Mouse (Mus musculus) ES-E14 (cell line): ENCODE measurements around the gene Ccnb2. TPM values are rescaled to one million over a fixed set of nuclear protein-coding genes. Genes with fewer than 3 reads are reported as not detected.
A peak's percentile ranks its signal among the peaks of the same experiment; 100 is the strongest.

Experiments
- DNase-seq: peaks from one replicate; pipeline ENCODE4 v3.0.0-alpha.2; 2013; ENCODE audit warnings: low read depth, low spot score
- H3K27ac ChIP-seq: 2 replicates; pipeline ENCODE4 v1.5.1; 2012; ENCODE audit warnings: low read depth, mild to moderate bottlenecking, low read length, moderate library complexity, mixed read lengths; ENCODE audit not compliant: poor library complexity, insufficient read depth, severe bottlenecking
- H3K36me3 ChIP-seq: 2 replicates; pipeline ENCODE4 v1.6.1; 2012; ENCODE audit warnings: mild to moderate bottlenecking, low read length, moderate library complexity, mixed read lengths; ENCODE audit not compliant: control insufficient read depth, poor library complexity, insufficient read depth, severe bottlenecking
- H3K4me1 ChIP-seq, 2 experiments: fragments of 150-350 bp in 1 of 2; sonication (generic) in 1 of 2; 2 replicates each; pipeline ENCODE4 v1.6.1; 2012; ENCODE audit warnings: low read length in 2 of 2, mild to moderate bottlenecking in 1 of 2, mixed read lengths in 1 of 2; ENCODE audit not compliant: control insufficient read depth in 2 of 2, insufficient read depth in 2 of 2, poor library complexity in 1 of 2
- H3K4me3 ChIP-seq, 2 experiments: fragments of 150-350 bp in 1 of 2; sonication (generic) in 1 of 2; 2 replicates each; pipeline ENCODE4 v1.5.1; 2012; ENCODE audit warnings: low read length in 2 of 2, low read depth in 1 of 2, mild to moderate bottlenecking in 1 of 2, mixed read lengths in 1 of 2; ENCODE audit not compliant: insufficient read depth in 1 of 2, poor library complexity in 1 of 2, severe bottlenecking in 1 of 2
- H3K9ac ChIP-seq: 2 replicates; pipeline ENCODE4 v1.6.1; 2012; ENCODE audit warnings: low read depth, mild to moderate bottlenecking, low read length, mixed read lengths; ENCODE audit not compliant: poor library complexity, insufficient read depth, severe bottlenecking
- H3K9me3 ChIP-seq: fragments of 150-350 bp; sonication (generic); 2 replicates; pipeline ENCODE4 v1.6.1; 2012; ENCODE audit warnings: low read depth, mild to moderate bottlenecking, low read length; ENCODE audit not compliant: control insufficient read depth, insufficient read depth
- CHD2 ChIP-seq: IDR thresholded peaks from 2 replicates; pipeline ENCODE4 v1.6.1; 2014; ENCODE audit warnings: mild to moderate bottlenecking, low read depth, low read length, inconsistent platforms
- HCFC1 ChIP-seq: IDR thresholded peaks from 2 replicates; pipeline ENCODE4 v1.6.1; 2012; ENCODE audit warnings: low read length, inconsistent platforms, borderline replicate concordance; ENCODE audit not compliant: insufficient read depth
- MAFK ChIP-seq: IDR thresholded peaks from 2 replicates; pipeline ENCODE4 v1.6.1; 2014; ENCODE audit warnings: mild to moderate bottlenecking, low read depth, low read length, inconsistent platforms; ENCODE audit not compliant: insufficient read depth
- ZC3H11A ChIP-seq: IDR thresholded peaks from 2 replicates; pipeline ENCODE4 v1.6.1; 2012; ENCODE audit warnings: low read depth, mild to moderate bottlenecking, inconsistent platforms, low read length, borderline replicate concordance
- ZNF384 ChIP-seq: IDR thresholded peaks from 2 replicates; pipeline ENCODE4 v1.6.1; 2012; ENCODE audit warnings: low read depth, low read length, inconsistent platforms
- in situ Hi-C, 2 experiments: fragments of 600-800 bp; cut with MboI; formaldehyde crosslinking; loops; one replicate each; pipeline ENCODE4 v1.15.1; 2025; ENCODE audit warnings: low sequenced_read_pairs in 2 of 2, inconsistent platforms in 1 of 2; ENCODE audit not compliant: unreplicated experiment in 2 of 2
- total RNA-seq: library from RNA; depleted of rRNA; stranded (reverse); fragments of 300-350 nt; gene quantifications from 2 replicates; pipeline ENCODE4 v1.2.3, GENCODE M21; 2012

Ccnb2 gene
- total RNA-seq, 1 experiment, result 95.0 TPM

DNA sequence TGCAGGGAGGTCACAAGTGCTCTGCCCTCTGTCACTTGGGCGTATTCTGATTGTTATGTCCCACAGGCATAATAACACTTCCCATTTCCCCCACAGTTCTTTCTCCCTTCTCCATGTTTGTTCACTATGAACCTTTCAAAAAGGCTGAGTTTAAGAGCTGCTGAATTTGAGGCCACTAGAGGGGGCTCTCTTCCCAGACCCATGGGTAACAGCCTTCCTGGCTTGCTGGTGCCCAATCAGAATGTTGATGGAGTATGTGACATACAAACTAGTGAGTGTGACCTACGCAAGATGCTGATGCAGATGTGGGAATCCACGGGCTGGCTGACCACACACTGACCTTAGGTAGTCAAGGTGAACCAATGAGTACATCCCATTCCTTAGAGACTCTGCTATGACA, 12.6 kb downstream of the Ccnb2 start:
- peaks cover 48% of the 10 kb centered on the region for H3K36me3 ChIP-seq

DNA sequence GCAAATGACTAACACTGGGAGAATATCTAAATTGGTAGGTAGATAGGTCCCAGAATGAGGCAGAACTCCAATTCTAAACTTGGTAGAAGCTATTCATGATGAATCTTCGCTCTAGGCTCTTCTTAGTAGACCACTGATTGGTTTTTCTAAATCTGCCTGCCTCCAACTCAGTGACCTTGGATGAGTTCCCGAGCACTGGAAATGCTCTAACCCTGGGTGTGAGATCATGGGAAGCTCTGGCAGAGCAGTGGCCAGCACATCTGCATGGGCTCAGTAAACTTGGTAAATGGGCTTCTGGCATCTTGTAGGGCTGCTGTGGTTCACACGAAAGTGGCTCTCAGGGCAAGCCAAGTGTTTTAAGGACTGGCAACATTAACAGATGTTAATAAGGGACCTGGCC, 14.8 kb downstream of the Ccnb2 start:
- H3K27ac ChIP-seq, result no peak overlapping the region
- TF ChIP-seq MAFK (no peak), ZNF384 (no peak), ZC3H11A (no peak), HCFC1 (no peak), CHD2 (no peak)
- H3K9ac ChIP-seq, result no peak overlapping the region
- H3K4me1 ChIP-seq, result no peaks in the 10 kb centered on the region
- DNase-seq, result no peak
- peaks cover 31% of the 10 kb centered on the region for H3K36me3 ChIP-seq
- H3K4me3 ChIP-seq, result no peak overlapping the region
- in situ Hi-C loops, result no loop called here
- H3K9me3 ChIP-seq, result no peaks in the 10 kb centered on the region

More for the DNA sequence above, 12.6 kb downstream of the Ccnb2 start:
- H3K4me1 ChIP-seq, result no peaks in the 10 kb centered on the region
- peak; percentile 39 for DNase-seq
- no peak overlapping the region for H3K4me3 ChIP-seq
- no peaks in the 10 kb centered on the region for H3K9me3 ChIP-seq
- in situ Hi-C loops, result no loop called here
- H3K9ac ChIP-seq, result no peak overlapping the region
- TF ChIP-seq MAFK (no peak), ZC3H11A (peak; percentile 5; the same call in 1 of the 2 replicates)
- H3K27ac ChIP-seq, result no peak overlapping the region

DNA sequence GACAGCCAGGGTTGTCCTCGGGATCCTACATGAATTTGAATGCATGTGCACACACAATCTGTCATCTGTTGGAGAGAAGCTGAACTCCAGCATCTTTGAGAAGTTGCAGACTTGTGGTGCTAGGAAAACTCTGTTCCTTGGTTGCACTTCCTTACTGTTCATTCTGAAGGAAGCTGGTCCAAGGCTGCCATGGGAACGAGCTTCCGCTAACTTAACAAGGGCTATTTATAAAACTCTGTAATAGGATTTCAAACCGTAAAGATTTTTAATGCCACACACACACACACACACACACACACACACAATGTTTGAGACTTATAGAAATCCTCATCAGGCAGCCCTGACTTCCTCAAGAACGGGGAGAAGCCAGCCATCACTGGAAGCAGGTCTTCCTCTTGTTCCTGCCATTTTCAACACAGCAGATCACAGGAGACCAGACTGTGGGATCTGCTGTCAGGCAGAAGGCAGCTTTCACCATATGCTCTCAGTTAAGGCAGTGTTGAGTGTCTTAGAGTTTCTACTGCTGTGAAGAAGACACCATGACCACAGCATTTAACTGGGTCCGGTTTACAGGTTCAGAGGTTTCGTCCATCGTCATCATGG, 19.3 kb downstream of the Ccnb2 start:
- TF ChIP-seq ZC3H11A (no peak), CHD2 (no peak), ZNF384 (no peak), HCFC1 (no peak), MAFK (no peak)

DNA sequence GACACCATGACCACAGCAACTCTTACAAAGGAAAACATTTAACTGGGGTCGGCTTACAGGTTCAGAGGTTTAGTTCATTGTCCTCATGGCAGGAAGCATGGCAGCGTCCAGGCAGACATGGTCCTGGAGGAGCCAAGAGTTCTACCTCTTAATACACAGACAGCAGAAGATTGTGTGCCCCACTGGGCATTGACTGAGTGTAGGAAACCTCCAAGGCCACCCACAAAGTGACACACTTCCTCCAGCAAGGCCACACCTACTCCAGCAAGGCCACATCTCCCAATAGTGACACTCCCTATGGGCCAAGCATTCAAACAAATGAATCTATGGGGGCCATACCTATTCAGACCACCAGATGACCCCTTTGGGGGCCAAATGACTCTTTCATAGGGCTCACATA, 25.3 kb downstream of the Ccnb2 start:
- Histone ChIP-seq H3K4me3 (no peak overlapping the region), H3K27ac (no peak overlapping the region), H3K36me3 (no peaks in the 10 kb centered on the region), H3K9ac (no peak overlapping the region), H3K4me1 (peaks cover 0 to 2% of the 10 kb centered on the region in 2 experiments; a peak in 1 of 4 replicates), H3K9me3 (no peaks in the 10 kb centered on the region)
- DNase-seq, result no peak
- in situ Hi-C loops, result no loop called here
- no peak for TF ChIP-seq CHD2
- TF ChIP-seq ZC3H11A, result no peak
- TF ChIP-seq HCFC1, result no peak
- no peak for TF ChIP-seq MAFK
- TF ChIP-seq ZNF384, result no peak

More for the DNA sequence above, 19.3 kb downstream of the Ccnb2 start:
- DNase-seq, result no peak
- H3K27ac ChIP-seq, result no peak overlapping the region
- H3K4me3 ChIP-seq, result no peak overlapping the region
- in situ Hi-C loops, result no loop called here
- H3K9me3 ChIP-seq, result no peaks in the 10 kb centered on the region
- no peaks in the 10 kb centered on the region; the same call in 1 of the 2 replicates for H3K36me3 ChIP-seq
- H3K9ac ChIP-seq, result no peak overlapping the region
- no peaks in the 10 kb centered on the region for H3K4me1 ChIP-seq

DNA sequence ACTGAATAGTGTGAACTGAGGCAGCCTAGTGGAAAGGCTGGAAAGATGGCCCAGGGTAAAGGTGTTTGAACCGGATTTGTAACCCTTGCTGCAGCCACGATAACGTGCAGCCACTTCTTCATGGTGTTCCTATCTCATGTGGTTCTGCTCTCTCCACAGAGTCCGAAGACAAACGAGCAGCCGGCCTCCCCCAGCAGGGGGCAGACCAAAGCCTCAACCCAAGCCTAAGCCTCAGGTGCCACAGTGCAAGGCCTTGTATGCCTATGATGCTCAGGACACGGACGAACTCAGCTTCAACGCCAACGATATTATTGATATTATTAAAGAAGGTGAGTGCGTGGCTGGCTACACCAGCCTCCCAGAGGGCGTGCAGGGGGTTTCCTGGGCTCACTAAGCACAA, 25.7 kb downstream of the Ccnb2 start:
- Histone ChIP-seq H3K27ac (no peak overlapping the region), H3K4me1 (peaks cover 0 to 2% of the 10 kb centered on the region in 2 experiments; a peak in 1 of 4 replicates), H3K36me3 (no peaks in the 10 kb centered on the region), H3K9ac (no peak overlapping the region), H3K9me3 (no peaks in the 10 kb centered on the region), H3K4me3 (no peak overlapping the region)
- TF ChIP-seq MAFK (no peak), ZC3H11A (no peak), CHD2 (no peak), HCFC1 (no peak), ZNF384 (no peak)
- in situ Hi-C loops, result no loop called here
- DNase-seq, result no peak
